Mouse (Mus musculus): ENCODE results near the gene Adam30.

DNA sequence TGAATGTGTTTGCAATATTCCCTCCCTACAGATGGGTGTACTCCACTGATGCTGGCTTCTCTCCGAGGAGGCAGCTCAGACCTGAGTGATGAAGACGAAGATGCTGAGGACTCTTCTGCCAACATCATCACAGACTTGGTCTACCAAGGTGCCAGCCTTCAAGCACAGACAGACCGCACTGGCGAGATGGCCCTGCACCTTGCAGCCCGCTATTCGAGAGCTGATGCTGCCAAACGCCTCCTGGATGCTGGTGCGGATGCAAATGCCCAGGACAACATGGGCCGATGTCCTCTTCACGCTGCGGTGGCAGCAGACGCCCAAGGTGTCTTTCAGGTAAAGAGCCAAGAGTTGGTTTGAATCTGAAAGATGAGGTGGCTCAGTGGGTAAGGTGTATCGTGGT, 17.6 kb upstream of the Adam30 start:
- TF ChIP-seq GATA1 (IDR thresholded peaks at IDR 0.05; ENCODE audit: borderline replicate concordance, low read length) = no peak
- TF ChIP-seq FLI1 (IDR thresholded peaks at IDR 0.05; ENCODE audit: low read length) = no peak

All from megakaryocyte, embryonic 14.5 days (primary cell).